Mouse (Mus musculus): ENCODE results near the gene Ros1. TPM values are rescaled to one million over a fixed set of nuclear protein-coding genes. Genes with fewer than 3 reads are reported as not detected.

Gene Ros1
- total RNA-seq (2021) = under 1 TPM; 0.09 to 0.10 TPM
- long read RNA-seq, experiment 1 = 0 reads
- long read RNA-seq, experiment 2 = 0 reads

- intact Hi-C loops (cut with DNase I; ENCODE audit: low total_unique reads) = no loop called here
- no peak for DNase-seq
Measured at GRCm38 (mm10) chr10:52194957-52195852, at the start of gene Ros1. Gene Ros1, minus strand, starts transcription at chr10:52195244.

GRCm38 (mm10) chr10:52242680-52243323 lies 47.8 kb upstream of the Ros1 start:
- intact Hi-C loops (cut with DNase I; ENCODE audit: low total_unique reads) = no loop called here
- DNase-seq = no peak

GRCm38 (mm10) chr10:52242015-52242414 lies 47.0 kb upstream of the Ros1 start:
- DNase-seq = no peak
- intact Hi-C loops (cut with DNase I; ENCODE audit: low total_unique reads) = no loop called here

GRCm38 (mm10) chr10:52235461-52235860 lies 40.4 kb upstream of the Ros1 start:
- DNase-seq = no peak
- intact Hi-C loops (cut with DNase I; ENCODE audit: low total_unique reads) = no loop called here

- intact Hi-C loops (cut with DNase I; ENCODE audit: low total_unique reads) = no loop called here
- DNase-seq = no peak
Measured at GRCm38 (mm10) chr10:52234654-52234981, 39.6 kb upstream of the Ros1 start.

GRCm38 (mm10) chr10:52233969-52234653 lies 39.1 kb upstream of the Ros1 start:
- DNase-seq = peak; percentile 38
- intact Hi-C loops (cut with DNase I; ENCODE audit: low total_unique reads) = no loop called here

- DNase-seq = peak; percentile 53
- intact Hi-C loops (cut with DNase I; ENCODE audit: low total_unique reads) = no loop called here
Measured at GRCm38 (mm10) chr10:52233301-52233968, 38.4 kb upstream of the Ros1 start, which contains the start of gene Dcbld1. Gene Dcbld1, plus strand, starts transcription at chr10:52233619.

GRCm38 (mm10) chr10:52232196-52233176 lies 37.4 kb upstream of the Ros1 start:
- peak; percentile 14 for DNase-seq
- intact Hi-C loops (cut with DNase I; ENCODE audit: low total_unique reads) = no loop called here

- DNase-seq = no peak
Measured at GRCm38 (mm10) chr10:52219600-52219999, 24.6 kb upstream of the Ros1 start.

GRCm38 (mm10) chr10:52217564-52217934 lies 22.5 kb upstream of the Ros1 start:
- DNase-seq = no peak
- intact Hi-C loops (cut with DNase I; ENCODE audit: low total_unique reads) = loop anchor here (5.0 kb wide), 1 partner anchor 170 kb away; the partner anchor contains the start of gene Nepn

More at GRCm38 (mm10) chr10:52219600-52219999, 24.6 kb upstream of the Ros1 start:
- intact Hi-C loops (cut with DNase I; ENCODE audit: low total_unique reads) = loop anchor here (5.0 kb wide), 1 partner anchor 168 kb away; the partner anchor contains the start of gene Nepn

- peak; percentile 50 for DNase-seq
- intact Hi-C loops (cut with DNase I; ENCODE audit: low total_unique reads) = loop anchor here (5.0 kb wide), 1 partner anchor 170 kb away; the partner anchor contains the start of gene Nepn
Measured at GRCm38 (mm10) chr10:52216797-52217563, 21.9 kb upstream of the Ros1 start.

GRCm38 (mm10) chr10:52215267-52215818 lies 20.3 kb upstream of the Ros1 start:
- intact Hi-C loops (cut with DNase I; ENCODE audit: low total_unique reads) = loop anchor here (5.0 kb wide), 1 partner anchor 172 kb away; the partner anchor contains the start of gene Nepn
- DNase-seq = no peak

GRCm38 (mm10) chr10:52204006-52204405 lies 9.0 kb upstream of the Ros1 start:
- no peak for DNase-seq
- intact Hi-C loops (cut with DNase I; ENCODE audit: low total_unique reads) = no loop called here

- DNase-seq = no peak
- intact Hi-C loops (cut with DNase I; ENCODE audit: low total_unique reads) = no loop called here
Measured at GRCm38 (mm10) chr10:52185900-52186299, 9.1 kb downstream of the Ros1 start.

- no peak for DNase-seq
- intact Hi-C loops (cut with DNase I; ENCODE audit: low total_unique reads) = no loop called here
Measured at GRCm38 (mm10) chr10:52182878-52183277, 12.2 kb downstream of the Ros1 start.

GRCm38 (mm10) chr10:52174376-52174775 lies 20.7 kb downstream of the Ros1 start:
- intact Hi-C loops (cut with DNase I; ENCODE audit: low total_unique reads) = no loop called here
- DNase-seq = no peak

- intact Hi-C loops (cut with DNase I; ENCODE audit: low total_unique reads) = no loop called here
- no peak for DNase-seq
Measured at GRCm38 (mm10) chr10:52170489-52170888, 24.6 kb downstream of the Ros1 start.

Measured in gastrocnemius, postnatal 14 days (tissue).